Mouse (Mus musculus): ENCODE data around the gene H2-M10.1. TPM values are rescaled to one million over a fixed set of nuclear protein-coding genes. Genes with fewer than 3 reads are reported as not detected.
A peak's percentile ranks its signal among the peaks of the same experiment; 100 is the strongest.
"Not testable (repeated sequence)": the region's sequence is repeated elsewhere in the genome, so short reads cannot be mapped to it uniquely, and the experiment has no call there.

Gene H2-M10.1
- not detected in 2 replicates for polyA plus RNA-seq (2012)

DNA sequence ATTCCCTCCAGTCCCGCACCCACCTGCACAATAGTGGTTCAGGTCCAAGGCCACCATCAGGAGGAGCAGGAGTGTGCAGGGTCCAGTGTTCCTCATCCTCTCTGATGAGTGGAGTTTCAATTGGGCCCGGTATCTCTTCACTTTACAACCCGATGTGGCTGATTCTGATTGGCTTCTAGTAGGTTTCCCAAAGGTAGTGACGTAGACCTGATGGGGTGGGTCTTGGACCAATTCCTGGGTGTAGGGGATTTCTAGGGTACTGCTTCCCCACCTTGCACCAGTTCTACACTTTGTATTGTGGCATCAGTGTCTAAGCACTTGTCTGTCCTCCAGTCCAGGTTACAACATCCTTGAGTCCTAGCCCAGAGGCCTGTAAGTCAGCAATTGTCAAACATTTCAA, at the start of gene H2-M10.1:
TSS of gene H2-M10.1 (minus strand) at position 101 of the 400 bp plus-strand sequence.
- no peaks in the 10 kb centered on the region for H3K4me1 ChIP-seq (ENCODE audit: control insufficient read depth)
- H3K9me3 ChIP-seq (ENCODE audit: control insufficient read depth, low read length) = no peaks in the 10 kb centered on the region
- H3K36me3 ChIP-seq (ENCODE audit: control insufficient read depth) = no peaks in the 10 kb centered on the region
- no peak within 1 kb of the TSS for H3K4me3 ChIP-seq (replicated peaks)
- no peak for TF ChIP-seq TAL1 (IDR thresholded peaks at IDR 0.05; ENCODE audit: low read length)
- TF ChIP-seq GATA1 (IDR thresholded peaks at IDR 0.05; ENCODE audit: low read length) = no peak
- no peaks in the 10 kb centered on the region for H3K27me3 ChIP-seq (ENCODE audit: control insufficient read depth)

DNA sequence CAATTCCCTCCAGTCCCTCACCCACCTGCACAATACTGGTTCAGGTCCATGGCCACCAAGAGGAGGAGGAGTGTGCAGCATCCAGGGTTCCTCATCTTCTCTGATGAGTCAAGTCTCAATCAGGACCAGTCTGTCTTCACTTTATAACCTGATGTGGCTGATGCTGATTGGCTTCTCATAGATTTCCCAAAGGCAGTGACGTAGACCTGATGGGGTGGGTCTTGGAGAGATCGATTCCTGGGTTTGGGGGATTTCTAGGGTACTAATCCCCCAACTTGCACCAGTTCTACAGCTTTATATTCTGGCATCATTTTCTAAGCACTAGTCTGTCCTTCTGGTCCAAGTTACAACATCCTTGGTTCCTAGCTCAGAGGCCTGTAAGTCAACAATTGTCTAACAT, 42.4 kb upstream of the H2-M10.1 start, which contains the start of gene H2-M10.3:
TSS of gene H2-M10.3 (minus strand) at position 101 of the 400 bp plus-strand sequence.
- H3K4me3 ChIP-seq (replicated peaks); H3K27me3 ChIP-seq (ENCODE audit: control insufficient read depth); H3K36me3 ChIP-seq (ENCODE audit: control insufficient read depth): not testable (repeated sequence)

DNA sequence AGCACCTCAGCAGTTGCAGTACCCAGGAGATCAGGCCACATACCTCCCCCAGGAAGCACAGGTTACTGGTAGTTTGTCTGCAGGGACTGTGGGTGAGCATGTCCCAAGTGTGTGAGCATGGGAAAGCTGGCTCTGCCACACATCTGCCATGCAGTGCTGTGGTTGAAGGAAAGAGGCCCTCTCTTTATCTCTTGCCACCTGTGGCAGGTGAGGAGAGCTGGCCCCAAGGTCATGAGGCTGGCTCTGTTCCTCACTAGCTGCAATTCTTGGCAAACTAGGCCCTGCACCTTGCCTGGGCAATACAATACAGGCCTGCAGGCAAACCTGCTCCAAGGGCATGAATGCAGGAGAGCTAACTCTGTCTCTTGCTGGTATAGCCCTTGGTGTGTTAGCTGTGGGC, 36.4 kb upstream of the H2-M10.1 start:
- not testable (repeated sequence) for H3K36me3 ChIP-seq (ENCODE audit: control insufficient read depth); H3K4me3 ChIP-seq (replicated peaks); H3K9me3 ChIP-seq (ENCODE audit: control insufficient read depth, low read length); H3K4me1 ChIP-seq (ENCODE audit: control insufficient read depth); H3K27me3 ChIP-seq (ENCODE audit: control insufficient read depth)

More for the DNA sequence above, 42.4 kb upstream of the H2-M10.1 start, which contains the start of gene H2-M10.3:
- not testable (repeated sequence) for H3K4me1 ChIP-seq (ENCODE audit: control insufficient read depth); H3K9me3 ChIP-seq (ENCODE audit: control insufficient read depth, low read length)

DNA sequence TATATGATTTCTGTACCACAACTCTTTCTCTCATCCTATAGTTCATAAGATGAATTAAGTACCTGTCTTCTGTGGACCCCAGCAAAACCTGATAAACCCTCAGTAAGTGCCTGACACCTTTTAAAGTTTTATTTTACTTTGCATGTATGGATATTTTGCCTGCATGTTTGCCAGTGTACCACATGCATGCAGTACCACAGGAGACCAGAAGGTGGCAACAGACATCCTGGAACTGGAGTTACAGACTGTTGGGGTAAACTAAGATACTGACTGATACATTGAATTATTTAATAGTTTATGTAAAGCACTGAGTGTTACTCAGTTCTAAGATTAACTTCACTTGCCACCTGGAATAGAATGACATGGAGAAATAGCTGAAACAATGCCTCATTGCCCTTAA, 31.6 kb upstream of the H2-M10.1 start:
- not testable (repeated sequence) for H3K4me1 ChIP-seq (ENCODE audit: control insufficient read depth); H3K9me3 ChIP-seq (ENCODE audit: control insufficient read depth, low read length); H3K4me3 ChIP-seq (replicated peaks)

DNA sequence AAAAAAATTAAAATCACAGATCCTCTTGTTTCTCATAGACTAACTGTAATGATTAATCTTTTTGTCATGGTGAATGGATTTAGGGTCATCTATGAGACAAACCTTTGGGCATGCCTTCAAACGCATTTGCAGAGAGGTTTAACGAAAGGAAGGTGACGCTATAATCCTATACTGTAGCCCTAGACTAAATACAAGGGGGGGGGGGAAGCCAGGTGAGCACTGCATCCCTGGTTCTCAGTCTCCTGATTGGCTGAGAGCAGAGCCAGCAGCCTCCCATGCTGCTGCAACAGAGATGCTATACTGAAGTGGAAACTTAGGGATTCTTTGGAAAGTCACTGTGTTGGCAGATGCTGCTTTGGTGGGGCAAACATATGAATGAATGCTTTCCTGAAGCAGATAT, 29.8 kb upstream of the H2-M10.1 start:
- H3K4me3 ChIP-seq (replicated peaks) = no peak overlapping the region
- H3K36me3 ChIP-seq (ENCODE audit: control insufficient read depth) = no peaks in the 10 kb centered on the region
- no peak for TF ChIP-seq TAL1 (IDR thresholded peaks at IDR 0.05; ENCODE audit: low read length)
- TF ChIP-seq GATA1 (IDR thresholded peaks at IDR 0.05; ENCODE audit: low read length) = no peak
- H3K4me1 ChIP-seq (ENCODE audit: control insufficient read depth) = no peaks in the 10 kb centered on the region
- H3K27me3 ChIP-seq (ENCODE audit: control insufficient read depth) = no peaks in the 10 kb centered on the region
- H3K9me3 ChIP-seq (ENCODE audit: control insufficient read depth, low read length) = no peaks in the 10 kb centered on the region

More for the DNA sequence above, 31.6 kb upstream of the H2-M10.1 start:
- H3K36me3 ChIP-seq (ENCODE audit: control insufficient read depth); H3K27me3 ChIP-seq (ENCODE audit: control insufficient read depth): not testable (repeated sequence)

DNA sequence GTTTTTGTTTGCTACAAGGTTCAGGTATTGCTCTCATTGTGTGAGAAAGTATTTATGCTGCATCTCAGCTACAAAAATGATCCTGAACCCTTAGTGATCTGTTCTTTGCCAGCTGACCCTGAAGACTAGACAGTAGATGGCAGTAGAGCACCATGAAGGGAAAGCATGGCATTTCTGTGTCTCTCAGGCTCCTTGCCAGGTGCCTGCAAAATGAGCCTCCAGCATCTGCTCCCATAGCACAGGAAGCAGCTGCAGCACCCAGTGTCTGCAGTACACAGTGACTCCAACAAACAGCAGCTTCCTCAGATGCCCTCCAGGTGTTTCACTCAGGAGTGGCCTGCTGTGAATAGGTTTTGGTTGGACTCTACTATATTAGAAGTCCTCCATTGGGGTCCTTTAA, 29.4 kb upstream of the H2-M10.1 start:
- not testable (repeated sequence) for H3K4me1 ChIP-seq (ENCODE audit: control insufficient read depth); H3K4me3 ChIP-seq (replicated peaks); H3K9me3 ChIP-seq (ENCODE audit: control insufficient read depth, low read length); H3K27me3 ChIP-seq (ENCODE audit: control insufficient read depth); H3K36me3 ChIP-seq (ENCODE audit: control insufficient read depth)

DNA sequence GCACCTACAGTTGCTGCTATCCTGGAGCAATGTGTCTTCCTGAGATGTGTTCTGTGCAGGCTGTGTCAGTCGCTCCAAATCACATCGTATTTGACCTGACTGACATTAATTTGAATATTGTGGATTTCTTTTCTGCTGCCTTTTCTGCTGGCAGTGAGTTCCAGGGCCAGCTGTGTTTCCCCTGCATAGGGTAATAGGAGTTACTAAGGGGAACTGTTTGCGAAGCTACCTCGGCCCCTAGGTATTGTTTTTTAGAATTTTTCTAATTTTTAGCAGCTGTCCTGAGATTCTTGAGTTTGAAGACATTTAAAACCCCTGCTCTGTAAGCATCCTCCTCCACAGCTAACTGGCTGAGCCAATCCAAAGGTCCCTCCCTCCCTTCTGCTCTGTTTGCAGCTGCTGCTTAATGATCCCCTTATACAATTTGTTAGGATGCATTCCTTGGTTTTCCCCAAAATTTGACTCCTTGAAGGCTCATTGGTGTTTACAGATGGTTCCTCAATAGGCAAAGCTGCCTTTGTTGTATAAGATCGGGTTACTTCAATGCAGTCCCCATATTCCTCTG, 10.2 kb downstream of the H2-M10.1 start:
- no peak for TF ChIP-seq GATA1 (IDR thresholded peaks at IDR 0.05; ENCODE audit: low read length)
- TF ChIP-seq TAL1 (IDR thresholded peaks at IDR 0.05; ENCODE audit: low read length) = no peak
- Histone ChIP-seq H3K4me3 (replicated peaks) (peak overlapping the region; percentile 56), H3K27me3 (ENCODE audit: control insufficient read depth) (peaks cover 10% of the 10 kb centered on the region), H3K4me1 (ENCODE audit: control insufficient read depth) (peaks cover 6% of the 10 kb centered on the region), H3K9me3 (ENCODE audit: control insufficient read depth, low read length) (no peaks in the 10 kb centered on the region), H3K36me3 (ENCODE audit: control insufficient read depth) (no peaks in the 10 kb centered on the region)

DNA sequence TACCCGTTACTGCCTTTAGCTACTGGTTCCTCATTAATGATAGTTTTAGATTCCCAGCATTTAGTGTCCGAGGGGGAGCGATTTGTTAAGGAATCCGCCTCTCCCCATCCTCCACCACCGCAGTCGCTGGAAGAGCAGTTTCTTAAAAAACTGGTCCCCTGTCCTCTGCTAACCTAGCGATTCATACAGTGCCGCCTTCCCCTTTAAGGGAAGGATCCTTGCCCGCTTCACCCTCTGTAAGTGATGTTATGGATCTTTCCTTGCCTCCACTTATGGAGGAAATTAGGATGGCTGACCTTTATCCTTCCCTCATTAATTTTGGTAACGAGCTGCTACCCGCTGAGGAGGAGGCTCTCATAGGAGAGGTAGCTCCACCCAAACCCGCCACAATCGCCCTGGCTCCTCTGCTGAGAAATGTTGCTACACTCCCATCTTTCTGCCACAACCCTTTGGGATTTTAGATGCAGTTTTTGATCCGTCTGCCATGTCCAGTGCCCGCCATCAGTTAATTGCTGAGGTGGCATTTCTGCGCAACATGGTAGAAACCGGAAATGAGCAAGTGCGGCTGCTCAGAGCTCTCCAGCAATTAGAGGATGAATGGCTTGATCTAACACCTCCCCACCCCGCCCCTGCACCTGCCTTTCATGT, 10.8 kb downstream of the H2-M10.1 start:
- peak overlapping the region; percentile 56 for H3K4me3 ChIP-seq (replicated peaks)
- H3K36me3 ChIP-seq (ENCODE audit: control insufficient read depth) = no peaks in the 10 kb centered on the region
- peaks cover 10% of the 10 kb centered on the region for H3K27me3 ChIP-seq (ENCODE audit: control insufficient read depth)
- H3K4me1 ChIP-seq (ENCODE audit: control insufficient read depth) = peaks cover 6% of the 10 kb centered on the region
- H3K9me3 ChIP-seq (ENCODE audit: control insufficient read depth, low read length) = no peaks in the 10 kb centered on the region
- no peak for TF ChIP-seq GATA1 (IDR thresholded peaks at IDR 0.05; ENCODE audit: low read length)
- no peak for TF ChIP-seq TAL1 (IDR thresholded peaks at IDR 0.05; ENCODE audit: low read length)

DNA sequence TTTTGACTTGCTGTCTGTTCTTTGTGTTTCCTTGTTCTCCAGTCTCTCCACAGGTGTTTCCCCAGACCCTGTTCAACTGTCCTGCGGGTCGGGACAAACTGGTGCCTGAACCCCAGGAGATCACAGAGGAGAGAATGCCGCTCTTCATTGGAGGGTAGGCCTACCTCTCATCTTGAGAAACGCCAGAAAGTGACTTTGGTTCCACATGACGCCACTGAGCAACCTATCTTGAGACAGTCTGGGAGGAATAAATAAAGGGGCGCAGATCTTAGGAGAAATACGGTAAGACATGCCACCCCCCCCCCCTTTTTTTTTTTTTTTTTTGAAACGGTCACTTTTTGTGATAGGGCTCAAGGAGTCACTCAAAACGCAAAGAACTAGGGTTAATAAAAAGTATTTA, 11.4 kb downstream of the H2-M10.1 start:
- TF ChIP-seq GATA1 (IDR thresholded peaks at IDR 0.05; ENCODE audit: low read length) = no peak
- no peak for TF ChIP-seq TAL1 (IDR thresholded peaks at IDR 0.05; ENCODE audit: low read length)
- H3K4me3 ChIP-seq (replicated peaks) = peak overlapping the region; percentile 56
- peaks cover 10% of the 10 kb centered on the region for H3K27me3 ChIP-seq (ENCODE audit: control insufficient read depth)
- H3K4me1 ChIP-seq (ENCODE audit: control insufficient read depth) = peaks cover 6% of the 10 kb centered on the region
- no peaks in the 10 kb centered on the region for H3K36me3 ChIP-seq (ENCODE audit: control insufficient read depth)
- no peaks in the 10 kb centered on the region for H3K9me3 ChIP-seq (ENCODE audit: control insufficient read depth, low read length)

DNA sequence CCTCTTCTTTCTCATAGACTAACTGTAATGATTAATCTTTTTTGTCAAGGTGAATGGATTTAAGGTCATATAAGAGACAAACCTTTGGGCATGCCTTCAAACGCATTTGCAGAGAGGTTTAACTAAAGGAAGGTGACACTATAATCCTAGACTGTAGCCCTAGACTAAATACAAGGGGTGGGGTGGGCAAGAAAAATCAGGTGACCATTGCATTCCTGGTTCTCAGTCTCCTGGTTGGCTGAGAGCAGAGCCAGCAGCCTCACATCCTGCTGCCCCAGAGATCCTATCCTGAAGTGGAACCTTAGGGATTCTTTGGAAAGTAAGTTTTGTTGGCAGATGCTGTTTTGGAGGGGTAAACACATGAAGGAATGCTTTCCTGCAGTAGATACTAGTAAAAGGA, 16.7 kb downstream of the H2-M10.1 start:
- no peaks in the 10 kb centered on the region for H3K9me3 ChIP-seq (ENCODE audit: control insufficient read depth, low read length)
- no peaks in the 10 kb centered on the region for H3K4me1 ChIP-seq (ENCODE audit: control insufficient read depth)
- no peak overlapping the region for H3K4me3 ChIP-seq (replicated peaks)
- no peaks in the 10 kb centered on the region for H3K36me3 ChIP-seq (ENCODE audit: control insufficient read depth)
- H3K27me3 ChIP-seq (ENCODE audit: control insufficient read depth) = no peaks in the 10 kb centered on the region; the same call in 1 of the 2 replicates
- no peak for TF ChIP-seq GATA1 (IDR thresholded peaks at IDR 0.05; ENCODE audit: low read length)
- no peak for TF ChIP-seq TAL1 (IDR thresholded peaks at IDR 0.05; ENCODE audit: low read length)

DNA sequence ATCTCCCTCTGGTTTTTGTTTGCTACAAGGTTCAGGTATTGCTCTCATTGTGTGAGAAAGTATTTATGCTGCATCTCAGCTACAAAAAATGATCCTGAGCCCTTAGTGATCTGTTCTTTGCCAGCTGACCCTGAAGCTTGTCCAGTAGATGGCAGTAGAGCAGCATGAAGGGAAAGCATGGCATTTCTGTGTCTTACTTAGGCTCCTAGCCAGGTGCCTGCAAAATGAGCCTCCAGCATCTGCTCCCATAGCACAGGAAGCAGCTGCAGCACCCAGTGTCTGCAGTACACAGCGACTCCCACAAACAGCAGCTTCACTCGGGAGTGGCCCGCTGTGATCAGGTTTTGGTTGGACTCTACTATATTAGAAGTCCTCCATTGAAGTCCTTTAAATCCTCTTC, 17.1 kb downstream of the H2-M10.1 start:
- H3K36me3 ChIP-seq (ENCODE audit: control insufficient read depth); H3K4me3 ChIP-seq (replicated peaks); H3K27me3 ChIP-seq (ENCODE audit: control insufficient read depth): not testable (repeated sequence)

More for the DNA sequence above, 17.1 kb downstream of the H2-M10.1 start:
- not testable (repeated sequence) for H3K9me3 ChIP-seq (ENCODE audit: control insufficient read depth, low read length); H3K4me1 ChIP-seq (ENCODE audit: control insufficient read depth)

Data from erythroblast, embryonic 14.5 days (primary cell).